ENCODE assay signal across 19 mouse cellular contexts in genomic region chr17:63077509-63077908, GRCm38 (mm10).
A peak's percentile ranks its signal among the peaks of the same experiment; 100 is the strongest.
DNase-seq lines count a peak whose midpoint lies in the region; ATAC-seq lines count a peak whose summit lies in the region.
"Had no signal": no experiment of that assay in that cellular context is flagged by ENCODE, and none has a peak within 500 bp of the region (broad histone marks: within the 10 kb centered on the region; RNA-seq: fewer than 3 reads in every experiment).

No protein-coding gene starts in this region.

- ATAC-seq in heart, embryonic 15.5 days (replicated peaks; ENCODE audit: insufficient number of reproducible peaks, insufficient read depth, low FRiP score, low read depth), result 0 out of 2 replicates have a peak, but pooled peaks have one; percentile 27
- no peak for ATAC-seq in heart, embryonic 11.5 days (replicated peaks; ENCODE audit: insufficient number of reproducible peaks, low FRiP score, low TSS enrichment)
- ATAC-seq in midbrain, embryonic 14.5 days (ENCODE audit: low FRiP score, low TSS enrichment), result no peak
- ATAC-seq in embryonic facial prominence, embryonic 14.5 days (ENCODE audit: low read depth), result no peak
- ATAC-seq: forebrain, embryonic 15.5 days had no signal

- H3K9ac ChIP-seq in heart, embryonic 15.5 days, result no peak overlapping the region
- H3K9ac ChIP-seq in heart, embryonic 11.5 days (ENCODE audit: low read depth, low read length), result no peak overlapping the region
- no peak overlapping the region for H3K9ac ChIP-seq in midbrain, embryonic 14.5 days (replicated peaks; ENCODE audit: low read length)
- H3K9ac ChIP-seq in embryonic facial prominence, embryonic 14.5 days (ENCODE audit: low read depth, low read length), result no peak overlapping the region
- H3K9ac ChIP-seq: forebrain, embryonic 15.5 days; heart, embryonic 12.5 days; kidney, embryonic 15.5 days; neural tube, embryonic 13.5 days had no signal

- H3K27me3 ChIP-seq in heart, embryonic 15.5 days, result no peaks in the 10 kb centered on the region
- no peaks in the 10 kb centered on the region for H3K27me3 ChIP-seq in heart, embryonic 11.5 days (ENCODE audit: control insufficient read depth, insufficient read depth, low read length)
- peaks cover 17% of the 10 kb centered on the region for H3K27me3 ChIP-seq in midbrain, embryonic 10.5 days (ENCODE audit: low read depth, poor library complexity, severe bottlenecking)
- no peaks in the 10 kb centered on the region for H3K27me3 ChIP-seq in midbrain, embryonic 14.5 days (ENCODE audit: control insufficient read depth, insufficient read depth, low read length)
- no peaks in the 10 kb centered on the region for H3K27me3 ChIP-seq in embryonic facial prominence, embryonic 14.5 days (replicated peaks; ENCODE audit: control insufficient read depth, insufficient read depth, low read length)
- H3K27me3 ChIP-seq: forebrain, embryonic 15.5 days; heart, embryonic 12.5 days; kidney, embryonic 15.5 days; megakaryocyte, embryonic 14.5 days; neural tube, embryonic 13.5 days had no signal

- no peak overlapping the region for H3K4me3 ChIP-seq in heart, embryonic 15.5 days
- H3K4me3 ChIP-seq in heart, embryonic 11.5 days (ENCODE audit: low read depth, low read length), result no peak overlapping the region
- H3K4me3 ChIP-seq in midbrain, embryonic 10.5 days, result no peak overlapping the region
- H3K4me3 ChIP-seq in midbrain, embryonic 14.5 days (replicated peaks; ENCODE audit: low read depth, low read length), result no peak overlapping the region
- no peak overlapping the region for H3K4me3 ChIP-seq in embryonic facial prominence, embryonic 14.5 days (ENCODE audit: low read depth, low read length)
- H3K4me3 ChIP-seq: forebrain, embryonic 15.5 days; heart, embryonic 12.5 days; hindbrain, embryonic 10.5 days; kidney, embryonic 15.5 days; megakaryocyte, embryonic 14.5 days; neural tube, embryonic 13.5 days had no signal

- DNase-seq in midbrain, embryonic 10.5 days (ENCODE audit: low spot score), result no peak
- no peak for DNase-seq in midbrain, embryonic 14.5 days
- peak; percentile 45 for DNase-seq in cerebellum, adult 9-10 months
- no peak for DNase-seq in embryonic facial prominence, embryonic 14.5 days (ENCODE audit: low spot score)
- no peak for DNase-seq in embryo, embryonic 10 days (ENCODE audit: low spot score)
- DNase-seq: adrenal gland, postnatal 10 days; B cell, adult 2 months; embryo, embryonic 11 days; lung, postnatal 10 days; thymus, postnatal 4 days had no signal

- H3K36me3 ChIP-seq in heart, embryonic 15.5 days, result no peaks in the 10 kb centered on the region
- no peaks in the 10 kb centered on the region for H3K36me3 ChIP-seq in heart, embryonic 11.5 days (ENCODE audit: control insufficient read depth, insufficient read depth, low read length)
- no peaks in the 10 kb centered on the region for H3K36me3 ChIP-seq in midbrain, embryonic 10.5 days
- H3K36me3 ChIP-seq in midbrain, embryonic 14.5 days (ENCODE audit: control insufficient read depth, insufficient read depth, low read length), result no peaks in the 10 kb centered on the region
- no peaks in the 10 kb centered on the region for H3K36me3 ChIP-seq in embryonic facial prominence, embryonic 14.5 days (ENCODE audit: control insufficient read depth, insufficient read depth, low read length)
- H3K36me3 ChIP-seq: forebrain, embryonic 15.5 days; heart, embryonic 12.5 days; hindbrain, embryonic 10.5 days; neural tube, embryonic 13.5 days had no signal

- H3K4me1 ChIP-seq in heart, embryonic 15.5 days (replicated peaks), result peaks cover 5% of the 10 kb centered on the region; the same call in 1 of the 2 replicates
- no peaks in the 10 kb centered on the region for H3K4me1 ChIP-seq in heart, embryonic 11.5 days (ENCODE audit: control insufficient read depth, insufficient read depth, low read length)
- H3K4me1 ChIP-seq in midbrain, embryonic 10.5 days, result peaks cover 69% of the 10 kb centered on the region
- H3K4me1 ChIP-seq in midbrain, embryonic 14.5 days (ENCODE audit: control insufficient read depth, insufficient read depth, low read length), result peaks cover 49% of the 10 kb centered on the region
- H3K4me1 ChIP-seq in embryonic facial prominence, embryonic 14.5 days (ENCODE audit: control insufficient read depth, insufficient read depth, low read length), result peaks cover 21% of the 10 kb centered on the region

- no peak overlapping the region for H3K4me2 ChIP-seq in heart, embryonic 15.5 days
- H3K4me2 ChIP-seq in heart, embryonic 11.5 days, result no peak overlapping the region
- no peak overlapping the region for H3K4me2 ChIP-seq in midbrain, embryonic 14.5 days (ENCODE audit: low read length)
- H3K4me2 ChIP-seq in embryonic facial prominence, embryonic 14.5 days (ENCODE audit: low read depth, low read length), result no peak overlapping the region
- H3K4me2 ChIP-seq: forebrain, embryonic 15.5 days; heart, embryonic 12.5 days; kidney, embryonic 15.5 days; liver, embryonic 11.5 days; neural tube, embryonic 13.5 days had no signal

- WGBS in heart, embryonic 15.5 days, result 45% methylated on average over 5 of the region's 5 CpGs
- WGBS in heart, embryonic 11.5 days (ENCODE audit: insufficient replicate concordance), result 52% methylated on average over 5 of the region's 5 CpGs
- WGBS in midbrain, embryonic 10.5 days, result 71% methylated on average over 5 of the region's 5 CpGs
- 52% methylated on average over 5 of the region's 5 CpGs for WGBS in midbrain, embryonic 14.5 days
- 73% methylated on average over 5 of the region's 5 CpGs for WGBS in embryonic facial prominence, embryonic 14.5 days

- H3K27ac ChIP-seq in heart, embryonic 15.5 days, result no peak overlapping the region
- H3K27ac ChIP-seq in heart, embryonic 11.5 days (ENCODE audit: low read depth, low read length), result no peak overlapping the region
- H3K27ac ChIP-seq in midbrain, embryonic 10.5 days (replicated peaks), result peak overlapping the region; percentile 52; the same call in 1 of the 2 replicates
- no peak overlapping the region; the same call in 1 of the 2 replicates for H3K27ac ChIP-seq in midbrain, embryonic 14.5 days (replicated peaks; ENCODE audit: low read depth, low read length)
- H3K27ac ChIP-seq in embryonic facial prominence, embryonic 14.5 days (replicated peaks; ENCODE audit: low read depth, low read length), result 0 out of 2 replicates have a peak overlapping the region, but pooled peaks have one; percentile 8
- H3K27ac ChIP-seq: forebrain, embryonic 15.5 days; hindbrain, embryonic 10.5 days; kidney, embryonic 15.5 days; neural tube, embryonic 13.5 days had no signal

- no peaks in the 10 kb centered on the region for H3K9me3 ChIP-seq in heart, embryonic 15.5 days (replicated peaks)
- H3K9me3 ChIP-seq in heart, embryonic 11.5 days (replicated peaks; ENCODE audit: control insufficient read depth, low read length), result no peaks in the 10 kb centered on the region
- H3K9me3 ChIP-seq in midbrain, embryonic 10.5 days (replicated peaks), result no peaks in the 10 kb centered on the region
- H3K9me3 ChIP-seq in midbrain, embryonic 14.5 days (ENCODE audit: control insufficient read depth, low read length), result no peaks in the 10 kb centered on the region
- H3K9me3 ChIP-seq in embryonic facial prominence, embryonic 14.5 days (ENCODE audit: control insufficient read depth, low read length), result no peaks in the 10 kb centered on the region
- H3K9me3 ChIP-seq: forebrain, embryonic 15.5 days; heart, embryonic 12.5 days; hindbrain, embryonic 10.5 days; kidney, embryonic 15.5 days; megakaryocyte, embryonic 14.5 days; neural tube, embryonic 13.5 days had no signal

Comparison
In these comparisons a context has a peak if more than half of its experiments do, and no peak if none do; other contexts are left out.
1. H3K27ac ChIP-seq: peak in midbrain, embryonic 10.5 days (single experiment) and embryonic facial prominence, embryonic 14.5 days (single experiment); none in heart, embryonic 15.5 days (single experiment), heart, embryonic 11.5 days (single experiment) and midbrain, embryonic 14.5 days (single experiment).